Mouse (Mus musculus) left cerebral cortex, postnatal 10 days (tissue): ENCODE measurements around the gene Slc7a11. TPM values are rescaled to one million over a fixed set of nuclear protein-coding genes. Genes with fewer than 3 reads are reported as not detected.

Experiments used
- DNase-seq, 2 experiments: peaks; one replicate each; pipeline ENCODE4 v3.0.0; 2021 to 2022; ENCODE audit warnings: low spot score in 2 of 2, mixed read lengths in 1 of 2; ENCODE audit errors: extremely low spot score in 1 of 2
- intact Hi-C: fragments of 180-260 bp; cut with DNase I; formaldehyde crosslinking; loops from one replicate; pipeline ENCODE4 v1.15.1; 2025
- total RNA-seq, 2 experiments: library from RNA; stranded (reverse); gene quantifications; 2 replicates each; pipeline ENCODE4 v1.2.3; 2021

Gene Slc7a11
- total RNA-seq, 2 experiments from 2014 or later = 15.4 to 23.0 TPM

DNA sequence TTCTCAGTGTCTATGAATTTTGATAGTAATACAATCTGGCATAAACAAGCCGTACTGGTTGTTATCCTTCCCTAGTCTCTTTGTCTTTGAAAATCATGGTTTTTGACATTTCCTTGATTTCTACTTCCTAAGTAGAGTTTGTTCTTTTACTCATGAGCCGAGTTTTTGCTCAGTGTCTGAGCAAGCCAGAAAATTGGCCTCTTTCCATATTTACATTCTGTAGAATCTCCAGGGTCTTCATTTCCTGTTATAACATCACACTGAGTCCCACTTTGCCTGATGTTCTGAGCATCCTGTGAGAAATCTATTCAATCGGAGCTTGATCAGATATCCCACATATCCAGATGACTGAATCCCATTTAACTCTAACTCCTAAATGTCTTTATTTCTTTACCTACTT is 600.4 kb downstream of the Slc7a11 start:
- intact Hi-C loops = no loop called here
- no peak for DNase-seq
